Mouse (Mus musculus): ENCODE results near the gene Gm8764.
"Not testable (repeated sequence)": the region's sequence is repeated elsewhere in the genome, so short reads cannot be mapped to it uniquely, and the experiment has no call there.

The Gm8764 gene

GRCm38 (mm10) chr10:104159706-104160105, at the start of gene Gm8764:
Gene Gm8764, plus strand, starts transcription at chr10:104160006.
- DNase-seq: not testable (repeated sequence)

- DNase-seq: peak; percentile 6 to 8
Measured at GRCm38 (mm10) chr10:104110044-104110443, 49.8 kb upstream of the Gm8764 start.

GRCm38 (mm10) chr10:104118312-104118711, 41.5 kb upstream of the Gm8764 start:
- no peak for DNase-seq

GRCm38 (mm10) chr10:104142687-104143086, 17.1 kb upstream of the Gm8764 start, which contains the start of gene Gm21293:
Gene Gm21293, plus strand, starts transcription at chr10:104142987.
- not testable (repeated sequence) for DNase-seq

GRCm38 (mm10) chr10:104151197-104151596, 8.6 kb upstream of the Gm8764 start, which contains the start of gene Gm6763:
Gene Gm6763, plus strand, starts transcription at chr10:104151497.
- DNase-seq: not testable (repeated sequence)

- not testable (repeated sequence) for DNase-seq
Measured at GRCm38 (mm10) chr10:104168215-104168614, 8.4 kb downstream of the Gm8764 start, which contains the start of gene Gm21304. Gene Gm21304, plus strand, starts transcription at chr10:104168515.

GRCm38 (mm10) chr10:104176724-104177123, 16.9 kb downstream of the Gm8764 start, which contains the start of gene Gm21312:
Gene Gm21312, plus strand, starts transcription at chr10:104177024.
- DNase-seq: not testable (repeated sequence)

- not testable (repeated sequence) for DNase-seq
Measured at GRCm38 (mm10) chr10:104185233-104185632, 25.4 kb downstream of the Gm8764 start, which contains the start of gene Gm20765. Gene Gm20765, plus strand, starts transcription at chr10:104185533.

- DNase-seq: not testable (repeated sequence)
Measured at GRCm38 (mm10) chr10:104193742-104194141, 33.9 kb downstream of the Gm8764 start, which contains the start of gene Gm4340. Gene Gm4340, plus strand, starts transcription at chr10:104194042.

- no peak for DNase-seq
Measured at GRCm38 (mm10) chr10:104209655-104210054, 49.8 kb downstream of the Gm8764 start.

GRCm38 (mm10) chr10:104210268-104210990, 50.6 kb downstream of the Gm8764 start:
- DNase-seq: no peak
